Mouse (Mus musculus) hindbrain, embryonic 13.5 days (tissue): ENCODE measurements around the gene Heatr5a. TPM values are rescaled to one million over a fixed set of nuclear protein-coding genes. Genes with fewer than 3 reads are reported as not detected.

Experiments used
- ATAC-seq: fragments of 200-750 bp; cut with Nextera tagmentation; 2 replicates; pipeline ENCODE4 v1.8.0; 2017; ENCODE audit warnings: moderate TSS enrichment; ENCODE audit not compliant: low FRiP score
- H3K27ac ChIP-seq: fragments of 300-500 bp; sonication (generic); 2 replicates; pipeline ENCODE4 v1.5.1; 2015; ENCODE audit warnings: inconsistent platforms, mild to moderate bottlenecking, moderate library complexity
- H3K27me3 ChIP-seq: fragments of 300-500 bp; sonication (generic); 2 replicates; pipeline ENCODE4 v1.6.1; 2015; ENCODE audit warnings: mild to moderate bottlenecking, inconsistent platforms
- H3K36me3 ChIP-seq: fragments of 300-500 bp; sonication (generic); 2 replicates; pipeline ENCODE4 v1.6.1; 2015; ENCODE audit warnings: mild to moderate bottlenecking, inconsistent platforms
- H3K4me1 ChIP-seq: fragments of 300-500 bp; sonication (generic); replicated peaks from 2 replicates; pipeline ENCODE4 v1.6.1; 2015; ENCODE audit warnings: inconsistent platforms
- H3K4me2 ChIP-seq: fragments of 300-500 bp; sonication (generic); 2 replicates; pipeline ENCODE4 v1.6.1; 2015; ENCODE audit warnings: inconsistent platforms, mild to moderate bottlenecking, moderate library complexity
- H3K4me3 ChIP-seq: fragments of 300-500 bp; sonication (generic); 2 replicates; pipeline ENCODE4 v1.5.1; 2015; ENCODE audit warnings: mild to moderate bottlenecking, inconsistent platforms
- H3K9ac ChIP-seq: fragments of 300-500 bp; sonication (generic); 2 replicates; pipeline ENCODE4 v1.6.1; 2015; ENCODE audit warnings: mild to moderate bottlenecking, inconsistent platforms
- H3K9me3 ChIP-seq: fragments of 300-500 bp; sonication (generic); 2 replicates; pipeline ENCODE4 v1.6.1; 2016; ENCODE audit warnings: inconsistent platforms
- WGBS: fragments of 180-500 bp; shearing (Covaris S2); methylation state at CpG from one replicate; pipeline ENCODE4 v1.1.7; 2015; 5-methylcytosine and 5-hydroxymethylcytosine counted together
- polyA plus RNA-seq: library from polyadenylated mRNA; unstranded; fragments of >200 nt; fragmentation: Nextera tagmentation; extraction: Ambion mirVana; gene quantifications from 2 replicates; pipeline ENCODE4 v1.2.1, GENCODE M21; 2015

Gene Heatr5a
- polyA plus RNA-seq, 1 experiment from 2014 or later: 5.8 TPM

GRCm38 (mm10) chr12:51867076-51867475 lies 104.0 kb downstream of the Heatr5a start:
- WGBS: 77% methylated on average over 8 of the region's 8 CpGs
- no peaks in the 10 kb centered on the region for H3K36me3 ChIP-seq
- no peak overlapping the region for H3K4me2 ChIP-seq
- ATAC-seq: no peak
- no peak overlapping the region for H3K9ac ChIP-seq
- H3K4me1 ChIP-seq: peaks cover 18% of the 10 kb centered on the region
- peaks cover 19% of the 10 kb centered on the region for H3K27me3 ChIP-seq
- H3K4me3 ChIP-seq: no peak overlapping the region
- no peaks in the 10 kb centered on the region for H3K9me3 ChIP-seq
- H3K27ac ChIP-seq: no peak overlapping the region

GRCm38 (mm10) chr12:51866226-51866910 lies 104.8 kb downstream of the Heatr5a start:
- WGBS: 67% methylated on average over 13 of the region's 13 CpGs
- H3K27ac ChIP-seq: peak overlapping the region; percentile 58
- no peak; the same call in 1 of the 2 replicates for ATAC-seq

GRCm38 (mm10) chr12:51865790-51866179 lies 105.3 kb downstream of the Heatr5a start:
- Histone ChIP-seq H3K4me3 (no peak overlapping the region), H3K4me2 (0 out of 2 replicates have a peak overlapping the region, but pooled peaks have one; percentile 4)

More at GRCm38 (mm10) chr12:51866226-51866910, 104.8 kb downstream of the Heatr5a start:
- 0 out of 2 replicates have a peak overlapping the region, but pooled peaks have one; percentile 4 for H3K4me2 ChIP-seq
- H3K27me3 ChIP-seq: peaks cover 19% of the 10 kb centered on the region
- peak overlapping the region; percentile 21; the same call in 1 of the 2 replicates for H3K9ac ChIP-seq
- no peaks in the 10 kb centered on the region for H3K9me3 ChIP-seq
- peaks cover 18% of the 10 kb centered on the region for H3K4me1 ChIP-seq
- no peaks in the 10 kb centered on the region for H3K36me3 ChIP-seq
- H3K4me3 ChIP-seq: no peak overlapping the region

GRCm38 (mm10) chr12:51865061-51865789 lies 105.9 kb downstream of the Heatr5a start:
- Histone ChIP-seq H3K9me3 (no peaks in the 10 kb centered on the region), H3K4me2 (no peak overlapping the region), H3K27ac (peak overlapping the region; percentile 58; the same call in 1 of the 2 replicates), H3K36me3 (no peaks in the 10 kb centered on the region), H3K27me3 (peaks cover 19% of the 10 kb centered on the region), H3K4me1 (peaks cover 18% of the 10 kb centered on the region), H3K4me3 (no peak overlapping the region), H3K9ac (no peak overlapping the region)
- peak; percentile 38; the same call in 1 of the 2 replicates for ATAC-seq
- WGBS: 51% methylated on average over 9 of the region's 9 CpGs

More at GRCm38 (mm10) chr12:51865790-51866179, 105.3 kb downstream of the Heatr5a start:
- Histone ChIP-seq H3K36me3 (no peaks in the 10 kb centered on the region), H3K9me3 (no peaks in the 10 kb centered on the region), H3K27me3 (peaks cover 19% of the 10 kb centered on the region), H3K4me1 (peaks cover 18% of the 10 kb centered on the region), H3K27ac (peak overlapping the region; percentile 58), H3K9ac (peak overlapping the region; percentile 21; the same call in 1 of the 2 replicates)
- ATAC-seq: peak; percentile 85
- WGBS: 7% methylated on average over 4 of the region's 4 CpGs

- no peak overlapping the region for H3K27ac ChIP-seq
- no peak overlapping the region for H3K4me2 ChIP-seq
- H3K36me3 ChIP-seq: no peaks in the 10 kb centered on the region
- no peak for ATAC-seq
- H3K4me1 ChIP-seq: peaks cover 18% of the 10 kb centered on the region
- H3K9me3 ChIP-seq: no peaks in the 10 kb centered on the region
- H3K9ac ChIP-seq: no peak overlapping the region
- H3K27me3 ChIP-seq: peaks cover 19% of the 10 kb centered on the region
- H3K4me3 ChIP-seq: no peak overlapping the region
- 93% methylated on average over 14 of the region's 14 CpGs for WGBS
These were observed 107.8 kb downstream of the Heatr5a start for GRCm38 (mm10) chr12:51863116-51864002.

GRCm38 (mm10) chr12:51858134-51859028 lies 112.7 kb downstream of the Heatr5a start:
- H3K9ac ChIP-seq: no peak overlapping the region
- H3K4me2 ChIP-seq: no peak overlapping the region
- peaks cover 7% of the 10 kb centered on the region; the same call in 1 of the 2 replicates for H3K27me3 ChIP-seq
- H3K27ac ChIP-seq: no peak overlapping the region
- no peaks in the 10 kb centered on the region for H3K4me1 ChIP-seq
- no peaks in the 10 kb centered on the region for H3K36me3 ChIP-seq
- no peak for ATAC-seq
- no peak overlapping the region for H3K4me3 ChIP-seq
- no peaks in the 10 kb centered on the region for H3K9me3 ChIP-seq
- 73% methylated on average over 13 of the region's 13 CpGs for WGBS

- 92% methylated on average over 8 of the region's 8 CpGs for WGBS
- ATAC-seq: no peak
- no peaks in the 10 kb centered on the region for H3K9me3 ChIP-seq
- H3K27ac ChIP-seq: no peak overlapping the region
- H3K4me1 ChIP-seq: no peaks in the 10 kb centered on the region
- no peak overlapping the region for H3K4me2 ChIP-seq
- no peaks in the 10 kb centered on the region for H3K27me3 ChIP-seq
- H3K4me3 ChIP-seq: no peak overlapping the region
- no peaks in the 10 kb centered on the region for H3K36me3 ChIP-seq
- H3K9ac ChIP-seq: no peak overlapping the region
These were observed 114.3 kb downstream of the Heatr5a start for GRCm38 (mm10) chr12:51856768-51857295.

GRCm38 (mm10) chr12:51855872-51856271 lies 115.2 kb downstream of the Heatr5a start:
- Histone ChIP-seq H3K4me3 (no peak overlapping the region), H3K9ac (no peak overlapping the region), H3K4me2 (no peak overlapping the region), H3K4me1 (no peaks in the 10 kb centered on the region), H3K27ac (no peak overlapping the region), H3K27me3 (no peaks in the 10 kb centered on the region), H3K36me3 (no peaks in the 10 kb centered on the region), H3K9me3 (no peaks in the 10 kb centered on the region)
- ATAC-seq: no peak
- WGBS: 94% methylated on average over 2 of the region's 2 CpGs

- H3K27ac ChIP-seq: no peak overlapping the region
- no peak for ATAC-seq
- no peaks in the 10 kb centered on the region for H3K9me3 ChIP-seq
- 86% methylated on average over 7 of the region's 7 CpGs for WGBS
- H3K4me2 ChIP-seq: no peak overlapping the region
- no peaks in the 10 kb centered on the region for H3K36me3 ChIP-seq
- no peaks in the 10 kb centered on the region for H3K27me3 ChIP-seq
- H3K4me1 ChIP-seq: no peaks in the 10 kb centered on the region
- no peak overlapping the region for H3K4me3 ChIP-seq
- no peak overlapping the region for H3K9ac ChIP-seq
These were observed 115.7 kb downstream of the Heatr5a start for GRCm38 (mm10) chr12:51855453-51855852.

GRCm38 (mm10) chr12:51851617-51852016 lies 119.5 kb downstream of the Heatr5a start:
- Histone ChIP-seq H3K27me3 (no peaks in the 10 kb centered on the region), H3K4me3 (no peak overlapping the region), H3K9me3 (no peaks in the 10 kb centered on the region), H3K27ac (no peak overlapping the region), H3K4me2 (no peak overlapping the region), H3K36me3 (no peaks in the 10 kb centered on the region), H3K4me1 (no peaks in the 10 kb centered on the region), H3K9ac (no peak overlapping the region)
- ATAC-seq: no peak
- WGBS: 92% methylated on average over 4 of the region's 4 CpGs

- H3K9ac ChIP-seq: no peak overlapping the region
- WGBS: 89% methylated on average over 3 of the region's 3 CpGs
- H3K4me2 ChIP-seq: no peak overlapping the region
- H3K9me3 ChIP-seq: no peaks in the 10 kb centered on the region
- H3K27ac ChIP-seq: no peak overlapping the region
- H3K4me3 ChIP-seq: no peak overlapping the region
- H3K27me3 ChIP-seq: no peaks in the 10 kb centered on the region
- no peak for ATAC-seq
- no peaks in the 10 kb centered on the region for H3K36me3 ChIP-seq
- H3K4me1 ChIP-seq: no peaks in the 10 kb centered on the region
These were observed 120.0 kb downstream of the Heatr5a start for GRCm38 (mm10) chr12:51851155-51851554.
